Comparison of ENCODE assay signal across 17 mouse cellular contexts in the genomic region with DNA sequence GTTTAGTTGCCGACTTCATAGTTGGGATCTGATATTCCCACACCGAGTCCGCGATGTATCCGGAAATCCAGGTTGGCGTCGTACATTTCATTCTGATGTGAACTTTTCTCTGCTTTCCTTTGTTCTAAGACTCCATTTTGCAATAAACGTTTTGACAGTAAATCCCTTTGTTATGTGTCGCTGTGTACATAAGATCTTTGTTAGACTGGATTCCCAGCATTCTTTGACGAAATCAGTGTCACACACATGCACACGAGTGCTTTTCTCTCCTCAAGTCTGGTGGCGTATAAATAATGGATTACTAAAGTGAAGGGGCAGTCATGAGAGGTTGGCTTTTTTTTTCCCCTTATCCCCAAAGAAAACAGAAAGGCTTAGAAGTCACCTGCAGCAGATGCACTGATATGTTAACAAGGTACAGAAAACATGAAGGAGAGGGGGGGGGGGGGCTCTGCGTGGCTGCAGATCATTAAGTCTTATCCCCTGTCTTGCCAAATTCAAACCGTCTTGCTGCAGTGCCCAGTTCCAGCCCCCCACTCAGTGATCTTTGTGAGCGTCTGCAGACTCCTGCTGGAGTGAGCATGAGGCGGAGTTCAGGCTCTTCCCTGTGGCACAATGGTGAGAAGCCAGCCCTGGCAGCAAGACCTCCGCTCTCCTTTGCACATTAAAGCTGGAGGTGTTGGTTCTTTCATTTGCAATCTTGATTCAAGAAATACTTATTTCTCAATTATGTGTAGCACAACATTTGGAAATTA.
DNase-seq lines count a peak whose midpoint lies in the region; ATAC-seq lines count a peak whose summit lies in the region.
"Had no signal": no experiment of that assay in that cellular context is flagged by ENCODE, and none has a peak within 500 bp of the region (broad histone marks: within the 10 kb centered on the region; RNA-seq: fewer than 3 reads in every experiment).

No protein-coding gene starts in this region.

- peak; percentile 60 for DNase-seq in heart, adult 11 months
- no peak for DNase-seq in heart, postnatal 4 days
- peak; percentile 30 for DNase-seq in retina, embryonic 14.5 days (ENCODE audit: low spot score)
- no peak for DNase-seq in retina, postnatal 1 day
- no peak for DNase-seq in kidney, adult 9 months
- DNase-seq: adrenal gland, postnatal 25 days; cerebellum, adult 2 months; gastrocnemius, postnatal 36 days; heart, postnatal 10 days; right cerebral cortex, adult 18-20 months had no signal

- no peak overlapping the region for H3K9ac ChIP-seq in embryonic facial prominence, embryonic 13.5 days
- H3K9ac ChIP-seq in stomach, embryonic 16.5 days (ENCODE audit: low read length) = no peak overlapping the region
- H3K9ac ChIP-seq: hindbrain, embryonic 15.5 days; liver, embryonic 12.5 days had no signal

- ATAC-seq in embryonic facial prominence, embryonic 13.5 days (ENCODE audit: insufficient number of reproducible peaks, insufficient read depth, low FRiP score, low TSS enrichment, low read depth) = no peak
- no peak for ATAC-seq in stomach, embryonic 16.5 days (ENCODE audit: insufficient read depth, low FRiP score)
- ATAC-seq: activated CD4-positive, CD25-positive, alpha-beta regulatory T cell, adult 4 months; liver, embryonic 12.5 days; Patski had no signal

- no peak overlapping the region for H3K4me2 ChIP-seq in embryonic facial prominence, embryonic 13.5 days
- H3K4me2 ChIP-seq in stomach, embryonic 16.5 days (ENCODE audit: low read depth, low read length) = no peak overlapping the region
- H3K4me2 ChIP-seq: hindbrain, embryonic 15.5 days; liver, embryonic 12.5 days had no signal

- H3K4me1 ChIP-seq in embryonic facial prominence, embryonic 13.5 days = peaks cover 26% of the 10 kb centered on the region
- peaks cover 4% of the 10 kb centered on the region; the same call in 1 of the 2 replicates for H3K4me1 ChIP-seq in stomach, embryonic 16.5 days (ENCODE audit: control insufficient read depth, insufficient read depth, low read length)
- H3K4me1 ChIP-seq: liver, embryonic 12.5 days had no signal

- H3K36me3 ChIP-seq in embryonic facial prominence, embryonic 13.5 days = no peaks in the 10 kb centered on the region
- 0 out of 2 replicates have a peak, but pooled peaks cover 6% of the 10 kb centered on the region for H3K36me3 ChIP-seq in stomach, embryonic 16.5 days (ENCODE audit: control insufficient read depth, insufficient read depth, low read length)
- H3K36me3 ChIP-seq: hindbrain, embryonic 15.5 days had no signal

- no peak overlapping the region for H3K4me3 ChIP-seq in embryonic facial prominence, embryonic 13.5 days
- H3K4me3 ChIP-seq in stomach, embryonic 16.5 days (replicated peaks; ENCODE audit: low read length) = no peak overlapping the region
- H3K4me3 ChIP-seq: heart, embryonic 10.5 days; hindbrain, embryonic 15.5 days; liver, embryonic 12.5 days had no signal

- H3K27ac ChIP-seq in embryonic facial prominence, embryonic 13.5 days = peak overlapping the region; percentile 40; the same call in 1 of the 2 replicates
- peak overlapping the region; percentile 17; the same call in 1 of the 2 replicates for H3K27ac ChIP-seq in stomach, embryonic 16.5 days (ENCODE audit: low read length)
- H3K27ac ChIP-seq: heart, embryonic 10.5 days; hindbrain, embryonic 15.5 days; liver, embryonic 12.5 days had no signal

- no peaks in the 10 kb centered on the region for H3K27me3 ChIP-seq in embryonic facial prominence, embryonic 13.5 days
- no peaks in the 10 kb centered on the region for H3K27me3 ChIP-seq in stomach, embryonic 16.5 days (ENCODE audit: control insufficient read depth, insufficient read depth, low read length)
- H3K27me3 ChIP-seq: hindbrain, embryonic 15.5 days; liver, embryonic 12.5 days; Patski had no signal

- no peaks in the 10 kb centered on the region for H3K9me3 ChIP-seq in embryonic facial prominence, embryonic 13.5 days
- H3K9me3 ChIP-seq in stomach, embryonic 16.5 days (replicated peaks; ENCODE audit: control insufficient read depth, low read length) = no peaks in the 10 kb centered on the region
- H3K9me3 ChIP-seq: heart, embryonic 10.5 days; hindbrain, embryonic 15.5 days; liver, embryonic 12.5 days had no signal

- 53% methylated on average over 17 of the region's 17 CpGs for WGBS in embryonic facial prominence, embryonic 13.5 days
- WGBS in stomach, embryonic 16.5 days = 62% methylated on average over 17 of the region's 17 CpGs

Comparison
In these comparisons a context has a peak if more than half of its experiments do, and no peak if none do; other contexts are left out.
1. DNase-seq: peak in heart, adult 11 months (single experiment) and retina, embryonic 14.5 days (single experiment); none in heart, postnatal 4 days (single experiment), retina, postnatal 1 day (single experiment) and kidney, adult 9 months (single experiment).